Mouse (Mus musculus) MEL (cell line): ENCODE results near the gene Srp72. TPM values are rescaled to one million over a fixed set of nuclear protein-coding genes. Genes with fewer than 3 reads are reported as not detected.
A peak's percentile ranks its signal among the peaks of the same experiment; 100 is the strongest.
"Not testable (repeated sequence)": the region's sequence is repeated elsewhere in the genome, so short reads cannot be mapped to it uniquely, and the experiment has no call there.

Experiments
- DNase-seq: peaks from one replicate; pipeline ENCODE4 v3.0.0; 2011; ENCODE audit warnings: low read depth, low spot score
- H3K27ac ChIP-seq: 2 replicates; pipeline ENCODE4 v1.5.1; 2012; ENCODE audit warnings: low read depth, mild to moderate bottlenecking, control low read depth, low read length, moderate library complexity; ENCODE audit not compliant: control insufficient read depth
- H3K27me3 ChIP-seq, 2 experiments: fragments of 150-350 bp in 1 of 2; sonication (generic) in 1 of 2; 2 replicates each; pipeline ENCODE4 v1.6.1; 2012; ENCODE audit warnings: low read length in 2 of 2, mild to moderate bottlenecking in 2 of 2, improper control_type of control experiment in 1 of 2, moderate library complexity in 1 of 2; ENCODE audit not compliant: insufficient read depth in 2 of 2, control insufficient read depth in 1 of 2
- H3K36me3 ChIP-seq, 2 experiments: 2 replicates each; pipeline ENCODE4 v1.6.1; 2012 to 2014; ENCODE audit warnings: low read length in 2 of 2, improper control_type of control experiment in 1 of 2, inconsistent platforms in 1 of 2, mild to moderate bottlenecking in 1 of 2; ENCODE audit not compliant: insufficient read depth in 2 of 2, control insufficient read depth in 1 of 2
- H3K4me1 ChIP-seq, 2 experiments: fragments of 150-350 bp in 1 of 2; sonication (generic) in 1 of 2; 2 replicates each; pipeline ENCODE4 v1.6.1; 2012; ENCODE audit warnings: low read length in 2 of 2, improper control_type of control experiment in 1 of 2, mild to moderate bottlenecking in 1 of 2; ENCODE audit not compliant: insufficient read depth in 2 of 2, control insufficient read depth in 1 of 2
- H3K4me3 ChIP-seq, 2 experiments: fragments of 150-350 bp in 1 of 2; sonication (generic) in 1 of 2; 2 replicates each; pipeline ENCODE4 v1.5.1; 2012; ENCODE audit warnings: low read depth in 2 of 2, low read length in 2 of 2, mild to moderate bottlenecking in 2 of 2, moderate library complexity in 2 of 2, control low read depth in 1 of 2, improper control_type of control experiment in 1 of 2; ENCODE audit not compliant: control insufficient read depth in 1 of 2, insufficient read depth in 1 of 2
- H3K79me2 ChIP-seq: 2 replicates; pipeline ENCODE4 v1.6.1; 2012; ENCODE audit warnings: mild to moderate bottlenecking, low read length, moderate library complexity; ENCODE audit not compliant: control insufficient read depth, poor library complexity, insufficient read depth
- H3K9ac ChIP-seq: 2 replicates; pipeline ENCODE4 v1.6.1; 2012; ENCODE audit warnings: low read depth, mild to moderate bottlenecking, control low read depth, low read length, moderate library complexity; ENCODE audit not compliant: control insufficient read depth, poor library complexity, severe bottlenecking
- H3K9me3 ChIP-seq: fragments of 150-350 bp; sonication (generic); replicated peaks from 2 replicates; pipeline ENCODE4 v1.6.1; 2012; ENCODE audit warnings: mild to moderate bottlenecking, low read length, improper control_type of control experiment, moderate library complexity; ENCODE audit not compliant: insufficient read depth
- E2F4 ChIP-seq: IDR thresholded peaks from 2 replicates; pipeline ENCODE4 v1.6.1; 2011; ENCODE audit warnings: low read depth, low read length, improper control_type of control experiment, borderline replicate concordance
- ELF1 ChIP-seq: IDR thresholded peaks from 2 replicates; pipeline ENCODE4 v1.6.1; 2014; ENCODE audit warnings: low read depth, mild to moderate bottlenecking, inconsistent platforms, low read length, improper control_type of control experiment, moderate library complexity
- EP300 ChIP-seq, 2 experiments: IDR thresholded peaks; 2 replicates each; pipeline ENCODE4 v1.6.1; 2011; ENCODE audit warnings: improper control_type of control experiment in 2 of 2, low read length in 2 of 2, low read depth in 1 of 2, mild to moderate bottlenecking in 1 of 2
- GATA1 ChIP-seq: IDR thresholded peaks from 2 replicates; pipeline ENCODE4 v1.6.1; 2011; ENCODE audit warnings: low read depth, low read length, improper control_type of control experiment
- JUND ChIP-seq: IDR thresholded peaks from 2 replicates; pipeline ENCODE4 v1.6.1; 2011; ENCODE audit warnings: low read depth, mild to moderate bottlenecking, improper control_type of control experiment, low read length
- MAFK ChIP-seq: IDR thresholded peaks from 2 replicates; pipeline ENCODE4 v1.6.1; 2011; ENCODE audit warnings: low read depth, mild to moderate bottlenecking, low read length, improper control_type of control experiment, borderline replicate concordance
- MEF2A ChIP-seq: IDR thresholded peaks from 2 replicates; pipeline ENCODE4 v1.6.1; 2014; ENCODE audit warnings: low read depth, mild to moderate bottlenecking, inconsistent platforms, low read length, improper control_type of control experiment; ENCODE audit not compliant: poor library complexity, insufficient replicate concordance, severe bottlenecking; ENCODE audit errors: extremely low read depth
- MYC ChIP-seq: IDR thresholded peaks from 2 replicates; pipeline ENCODE4 v1.6.1; 2011; ENCODE audit warnings: low read depth, mild to moderate bottlenecking, low read length, improper control_type of control experiment, moderate library complexity
- NRF1 ChIP-seq: IDR thresholded peaks from 2 replicates; pipeline ENCODE4 v1.6.1; 2014; ENCODE audit warnings: low read depth, mild to moderate bottlenecking, inconsistent platforms, low read length, improper control_type of control experiment, moderate library complexity; ENCODE audit not compliant: poor library complexity, insufficient read depth, severe bottlenecking
- POLR2AphosphoS2 ChIP-seq: IDR thresholded peaks from 2 replicates; pipeline ENCODE4 v1.6.1; 2011; ENCODE audit warnings: low read length, improper control_type of control experiment
- POLR2AphosphoS5 ChIP-seq: IDR thresholded peaks from 2 replicates; pipeline ENCODE4 v1.6.1; 2012; ENCODE audit warnings: low read depth, borderline replicate concordance, mild to moderate bottlenecking, inconsistent platforms, low read length, moderate library complexity, mixed read lengths
- RCOR1 ChIP-seq: IDR thresholded peaks from 2 replicates; pipeline ENCODE4 v1.6.1; 2012; ENCODE audit warnings: low read depth, mild to moderate bottlenecking, inconsistent platforms, low read length, improper control_type of control experiment
- SIN3A ChIP-seq: IDR thresholded peaks from 2 replicates; pipeline ENCODE4 v1.6.1; 2012; ENCODE audit warnings: low read length, improper control_type of control experiment, inconsistent platforms
- TAL1 ChIP-seq: IDR thresholded peaks from 2 replicates; pipeline ENCODE4 v1.6.1; 2012; ENCODE audit warnings: mild to moderate bottlenecking, inconsistent platforms, low read length, moderate library complexity, mixed read lengths
- TCF12 ChIP-seq: IDR thresholded peaks from 2 replicates; pipeline ENCODE4 v1.6.1; 2014; ENCODE audit warnings: low read depth, mild to moderate bottlenecking, inconsistent platforms, low read length, improper control_type of control experiment, moderate library complexity
- UBTF ChIP-seq: IDR thresholded peaks from 2 replicates; pipeline ENCODE4 v1.6.1; 2012; ENCODE audit warnings: low read depth, mild to moderate bottlenecking, inconsistent platforms, low read length, improper control_type of control experiment, moderate library complexity, borderline replicate concordance; ENCODE audit not compliant: insufficient read depth
- USF1 ChIP-seq: IDR thresholded peaks from 2 replicates; pipeline ENCODE4 v1.6.1; 2014; ENCODE audit warnings: low read depth, mild to moderate bottlenecking, inconsistent platforms, low read length, improper control_type of control experiment, moderate library complexity
- polyA plus RNA-seq, 2 experiments: library from polyadenylated mRNA; stranded (reverse) in 1 of 2; unstranded in 1 of 2; fragments of >175 nt in 1 of 2; fragments of >200 nt in 1 of 2; gene quantifications; 2 replicates each; pipeline versions ENCODE4 v1.2.1 to v1.2.4; 2012; ENCODE audit warnings: low replicate concordance in 2 of 2, low read depth in 1 of 2; ENCODE audit not compliant: insufficient read length in 2 of 2, insufficient read depth in 1 of 2, missing spikeins in 1 of 2
- total RNA-seq: library from RNA; depleted of rRNA; stranded (reverse); fragments of 300-350 nt; gene quantifications from 2 replicates; pipeline ENCODE4 v1.2.3, GENCODE M21; 2012

The Srp72 gene
- total and polyA plus RNA-seq, 3 experiments: 87.1 to 231 (median 140) TPM

DNA sequence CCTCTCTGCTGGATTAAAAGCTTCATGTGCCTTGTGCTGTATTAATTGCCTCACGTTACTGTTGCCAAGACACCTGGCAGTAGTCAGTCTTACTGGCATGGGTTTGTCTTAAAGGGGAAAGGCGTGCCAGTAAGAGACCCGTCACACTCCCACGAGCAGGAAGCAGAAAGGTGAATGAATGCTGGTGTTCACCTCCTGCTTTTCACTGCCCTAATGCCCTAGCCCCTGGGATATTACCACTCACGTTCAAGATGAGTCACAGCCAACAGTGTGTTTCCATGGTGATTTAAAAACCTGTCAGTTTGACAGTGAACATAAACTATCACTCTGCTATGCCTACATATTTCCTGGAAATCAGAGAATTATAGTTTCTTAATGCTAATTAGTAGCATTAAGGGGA, 5.2 kb upstream of the Srp72 start:
- no peak overlapping the region for H3K27ac ChIP-seq
- peaks cover 2 to 4% of the 10 kb centered on the region in 2 experiments; a peak in 2 of 4 replicates for H3K4me1 ChIP-seq
- H3K4me3 ChIP-seq: no peak overlapping the region
- H3K27me3 ChIP-seq: no peaks in the 10 kb centered on the region
- no peak overlapping the region for H3K9ac ChIP-seq
- TF ChIP-seq NRF1: no peak
- no peak for TF ChIP-seq MAFK
- TF ChIP-seq MEF2A: no peak
- TF ChIP-seq TCF12: no peak
- no peak for TF ChIP-seq POLR2AphosphoS5
- TF ChIP-seq JUND: no peak
- TF ChIP-seq UBTF: no peak
- no peak; the same call in 1 of the 2 replicates for TF ChIP-seq POLR2AphosphoS2
- peaks cover 1% of the 10 kb centered on the region; the same call in 1 of the 2 replicates for H3K79me2 ChIP-seq
- H3K36me3 ChIP-seq: peaks cover 10 to 16% of the 10 kb centered on the region in 2 experiments
- DNase-seq: no peak
- H3K9me3 ChIP-seq: no peaks in the 10 kb centered on the region

DNA sequence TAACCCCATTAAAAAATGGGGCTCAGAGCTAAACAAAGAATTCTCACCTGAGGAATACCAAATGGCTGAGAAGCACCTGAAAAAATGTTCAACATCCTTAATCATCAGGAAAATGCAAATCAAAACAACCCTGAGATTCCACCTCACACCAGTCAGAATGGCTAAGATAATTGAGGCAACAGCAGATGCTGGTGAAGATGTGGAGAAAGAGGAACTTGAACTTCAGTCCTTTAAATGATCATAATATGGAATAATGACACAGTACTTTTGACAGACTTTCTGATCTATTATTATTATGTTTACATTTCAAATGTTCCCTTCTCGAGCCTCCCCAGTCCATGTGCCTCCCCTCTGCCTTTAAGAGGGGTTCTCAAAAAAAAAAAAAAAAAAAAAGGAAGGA, 3.4 kb upstream of the Srp72 start:
- not testable (repeated sequence) for H3K9ac ChIP-seq, H3K9me3 ChIP-seq, H3K27ac ChIP-seq, H3K4me3 ChIP-seq, H3K27me3 ChIP-seq
- Histone ChIP-seq H3K36me3 (peaks cover 17% of the 10 kb centered on the region in 2 experiments), H3K4me1 (peaks cover 5 to 10% of the 10 kb centered on the region in 2 experiments; a peak in 3 of 4 replicates), H3K79me2 (peaks cover 16% of the 10 kb centered on the region)
- DNase-seq: peak; percentile 54
- peak; percentile 76 for TF ChIP-seq RCOR1
- peak; percentile 37 for TF ChIP-seq TAL1
- peak in 1 of 2 experiments; percentile 24; a peak in 1 of 4 replicates for TF ChIP-seq EP300 (IDR thresholded peaks at IDR 0.05; ENCODE audit: low read depth in 1 of 2, low read length in 2 of 2)
- peak; percentile 35; the same call in 1 of the 2 replicates for TF ChIP-seq GATA1

DNA sequence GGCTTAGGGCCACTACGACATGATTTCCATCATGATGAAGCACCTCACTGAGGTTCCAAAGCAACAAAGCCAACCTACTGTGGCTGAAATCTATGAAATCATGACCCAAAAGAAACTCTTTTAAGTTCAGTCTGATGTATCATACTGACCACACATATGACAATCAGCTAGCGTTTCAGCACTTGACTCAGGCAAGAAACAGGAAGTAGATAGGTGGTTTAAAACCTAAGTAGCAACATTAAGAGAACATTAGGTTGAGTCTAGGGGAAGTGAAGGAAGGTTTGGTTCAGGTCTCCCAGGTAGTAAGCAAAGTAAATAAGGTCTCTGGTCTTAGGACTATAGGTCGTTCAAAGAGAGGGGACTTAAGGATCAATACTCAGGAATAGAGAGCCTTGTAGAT, 995 bp upstream of the Srp72 start:
- H3K36me3 ChIP-seq: peaks cover 16 to 24% of the 10 kb centered on the region in 2 experiments
- no peak overlapping the region for H3K27ac ChIP-seq
- H3K9me3 ChIP-seq: no peaks in the 10 kb centered on the region
- peak; percentile 81 for DNase-seq
- H3K79me2 ChIP-seq: peaks cover 26% of the 10 kb centered on the region
- no peaks in the 10 kb centered on the region for H3K27me3 ChIP-seq
- peaks cover 5 to 10% of the 10 kb centered on the region in 2 experiments; a peak in 3 of 4 replicates for H3K4me1 ChIP-seq
- peak overlapping the region; percentile 75 for H3K9ac ChIP-seq
- TF ChIP-seq E2F4 (no peak), MYC (no peak), ELF1 (peak; percentile 60; the same call in 1 of the 2 replicates), USF1 (no peak), SIN3A (peak; percentile 66)
- TF ChIP-seq, all 39 proteins: peak for 2
- H3K4me3 ChIP-seq: peak overlapping the region; percentile 99
